Mouse (Mus musculus): ENCODE data around the gene Upk3b. TPM values are rescaled to one million over a fixed set of nuclear protein-coding genes. Genes with fewer than 3 reads are reported as not detected.
A peak's percentile ranks its signal among the peaks of the same experiment; 100 is the strongest.
"Not testable (repeated sequence)": the region's sequence is repeated elsewhere in the genome, so short reads cannot be mapped to it uniquely, and the experiment has no call there.

The Upk3b gene
- polyA plus RNA-seq, 1 experiment from 2014 or later: 6.0 TPM

- H3K4me2 ChIP-seq (ENCODE audit: low read length): no peak overlapping the region
- 95% methylated on average over 8 of the region's 8 CpGs for WGBS
Measured at GRCm38 (mm10) chr5:136041666-136042065, 3.4 kb downstream of the Upk3b start.

GRCm38 (mm10) chr5:136044865-136045264, 6.6 kb downstream of the Upk3b start:
- no peak overlapping the region for H3K4me3 ChIP-seq (replicated peaks; ENCODE audit: low read depth, low read length)
- 0 out of 2 replicates have a peak, but pooled peaks cover 5% of the 10 kb centered on the region for H3K4me1 ChIP-seq (replicated peaks; ENCODE audit: insufficient read depth, low read length)
- no peaks in the 10 kb centered on the region for H3K36me3 ChIP-seq (ENCODE audit: insufficient read depth, low read length)
- ATAC-seq (replicated peaks; ENCODE audit: low FRiP score, low read depth) (no peak), DNase-seq (ENCODE audit: low spot score) (no peak)
- TF ChIP-seq CTCF (IDR thresholded peaks at IDR 0.05; ENCODE audit: low read depth): peak; percentile 47
- 70% methylated on average over 13 of the region's 13 CpGs for whole genome bisulfite sequencing
- H3K4me2 ChIP-seq (ENCODE audit: low read length): no peak overlapping the region
- H3K27me3 ChIP-seq (ENCODE audit: insufficient read depth, low read length): no peaks in the 10 kb centered on the region
- H3K27ac ChIP-seq: no peak overlapping the region
- H3K9me3 ChIP-seq (replicated peaks; ENCODE audit: low read length): no peaks in the 10 kb centered on the region
- H3K9ac ChIP-seq (ENCODE audit: low read depth, low read length): no peak overlapping the region

More at GRCm38 (mm10) chr5:136041666-136042065, 3.4 kb downstream of the Upk3b start:
- Histone ChIP-seq H3K9me3 (replicated peaks; ENCODE audit: low read length) (no peaks in the 10 kb centered on the region), H3K9ac (ENCODE audit: low read depth, low read length) (no peak overlapping the region), H3K27me3 (ENCODE audit: insufficient read depth, low read length) (no peaks in the 10 kb centered on the region), H3K27ac (no peak overlapping the region), H3K36me3 (ENCODE audit: insufficient read depth, low read length) (no peaks in the 10 kb centered on the region), H3K4me1 (replicated peaks; ENCODE audit: insufficient read depth, low read length) (0 out of 2 replicates have a peak, but pooled peaks cover 2% of the 10 kb centered on the region), H3K4me3 (replicated peaks; ENCODE audit: low read depth, low read length) (no peak overlapping the region)
- TF ChIP-seq CTCF (IDR thresholded peaks at IDR 0.05; ENCODE audit: low read depth): no peak
- ATAC-seq (replicated peaks; ENCODE audit: low FRiP score, low read depth) (no peak), DNase-seq (ENCODE audit: low spot score) (no peak)

DNA sequence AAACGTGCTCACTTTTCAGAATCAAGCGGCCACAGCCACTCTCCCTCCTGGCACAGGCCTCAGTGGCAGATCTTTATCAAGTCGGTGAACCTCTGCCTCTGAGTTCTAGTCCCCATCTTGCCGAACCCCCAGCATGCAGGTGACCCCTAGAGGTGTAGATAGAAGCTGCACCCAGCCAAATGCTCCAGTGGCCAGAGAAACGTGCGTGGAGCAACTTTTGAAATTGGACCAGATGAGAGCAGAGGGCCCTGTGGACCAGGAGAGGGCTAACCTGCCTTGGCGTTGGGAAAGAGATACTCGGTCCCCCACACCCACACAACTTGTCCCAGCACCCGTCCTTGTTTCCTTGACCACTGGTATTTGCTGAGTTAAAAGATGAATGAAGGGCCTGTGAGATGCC, 7.1 kb downstream of the Upk3b start:
- H3K4me3 ChIP-seq (replicated peaks; ENCODE audit: low read depth, low read length): no peak overlapping the region
- H3K4me1 ChIP-seq (replicated peaks; ENCODE audit: insufficient read depth, low read length): 0 out of 2 replicates have a peak, but pooled peaks cover 10% of the 10 kb centered on the region
- DNase-seq (ENCODE audit: low spot score) (peak; percentile 41), ATAC-seq (replicated peaks; ENCODE audit: low FRiP score, low read depth) (no peak)
- no peaks in the 10 kb centered on the region for H3K36me3 ChIP-seq (ENCODE audit: insufficient read depth, low read length)
- TF ChIP-seq CTCF (IDR thresholded peaks at IDR 0.05; ENCODE audit: low read depth): peak; percentile 60; the same call in 1 of the 2 replicates
- no peak overlapping the region for H3K4me2 ChIP-seq (ENCODE audit: low read length)
- H3K27ac ChIP-seq: no peak overlapping the region
- no peak overlapping the region for H3K9ac ChIP-seq (ENCODE audit: low read depth, low read length)
- no peaks in the 10 kb centered on the region for H3K9me3 ChIP-seq (replicated peaks; ENCODE audit: low read length)
- WGBS: 28% methylated on average over 9 of the region's 9 CpGs
- H3K27me3 ChIP-seq (ENCODE audit: insufficient read depth, low read length): no peaks in the 10 kb centered on the region

DNA sequence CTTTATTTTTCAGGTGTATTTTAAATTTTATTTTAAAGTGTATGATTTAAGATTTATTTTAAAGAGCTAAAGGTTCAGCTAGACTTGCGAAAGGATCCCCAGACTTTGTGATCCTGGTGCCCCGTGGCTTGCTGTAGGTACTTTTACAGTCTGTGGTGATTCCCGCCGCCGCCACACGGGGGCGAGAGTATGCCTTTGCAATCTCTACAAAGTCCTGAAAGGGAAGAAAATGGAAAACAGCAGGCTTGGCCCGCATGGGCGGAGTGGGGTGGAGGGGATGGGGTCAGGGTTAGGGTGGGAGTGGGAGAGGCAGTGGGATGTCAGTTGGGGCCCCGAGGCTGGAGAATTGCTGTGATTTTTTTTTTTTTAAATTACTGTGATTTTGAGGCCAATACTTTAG, 7.7 kb downstream of the Upk3b start:
- ATAC-seq (replicated peaks; ENCODE audit: low FRiP score, low read depth): no peak

DNA sequence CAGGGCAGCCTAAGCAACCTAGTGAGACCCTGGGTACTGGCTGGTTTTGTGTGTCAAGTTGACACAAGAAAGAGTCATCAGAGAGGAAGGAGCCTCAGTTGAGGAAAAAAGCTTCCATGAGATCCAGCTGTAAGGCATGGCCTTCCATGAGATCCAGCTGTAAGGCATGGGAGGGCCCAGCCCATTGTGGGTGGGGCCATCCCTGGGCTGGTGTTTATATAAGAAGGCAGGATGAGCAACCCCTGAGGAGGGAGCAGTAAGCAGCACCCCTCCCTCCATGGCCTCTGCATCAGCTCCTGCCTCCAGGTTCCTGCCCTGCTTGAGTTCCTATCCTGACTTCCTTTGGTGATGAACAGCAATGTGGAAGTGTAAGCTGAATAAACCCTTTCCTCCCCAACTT, 10.2 kb downstream of the Upk3b start:
- H3K4me1 ChIP-seq (replicated peaks; ENCODE audit: insufficient read depth, low read length): peaks cover 22% of the 10 kb centered on the region
- not testable (repeated sequence) for H3K4me3 ChIP-seq (replicated peaks; ENCODE audit: low read depth, low read length); H3K27ac ChIP-seq; DNase-seq (ENCODE audit: low spot score); H3K9me3 ChIP-seq (replicated peaks; ENCODE audit: low read length); H3K27me3 ChIP-seq (ENCODE audit: insufficient read depth, low read length); ATAC-seq (replicated peaks; ENCODE audit: low FRiP score, low read depth); H3K36me3 ChIP-seq (ENCODE audit: insufficient read depth, low read length); H3K4me2 ChIP-seq (ENCODE audit: low read length); H3K9ac ChIP-seq (ENCODE audit: low read depth, low read length)

More for the DNA sequence above, 7.7 kb downstream of the Upk3b start:
- Histone ChIP-seq H3K27me3 (ENCODE audit: insufficient read depth, low read length) (no peaks in the 10 kb centered on the region), H3K4me3 (replicated peaks; ENCODE audit: low read depth, low read length) (no peak overlapping the region), H3K36me3 (ENCODE audit: insufficient read depth, low read length) (no peaks in the 10 kb centered on the region), H3K9ac (ENCODE audit: low read depth, low read length) (no peak overlapping the region), H3K9me3 (replicated peaks; ENCODE audit: low read length) (no peaks in the 10 kb centered on the region), H3K4me2 (ENCODE audit: low read length) (no peak overlapping the region), H3K4me1 (replicated peaks; ENCODE audit: insufficient read depth, low read length) (peaks cover 10% of the 10 kb centered on the region; the same call in 1 of the 2 replicates), H3K27ac (no peak overlapping the region)
- peak; percentile 89 for DNase-seq (ENCODE audit: low spot score)
- WGBS: under 1% methylated on average over 10 of the region's 10 CpGs
- peak; percentile 87 for TF ChIP-seq CTCF (IDR thresholded peaks at IDR 0.05; ENCODE audit: low read depth)

DNA sequence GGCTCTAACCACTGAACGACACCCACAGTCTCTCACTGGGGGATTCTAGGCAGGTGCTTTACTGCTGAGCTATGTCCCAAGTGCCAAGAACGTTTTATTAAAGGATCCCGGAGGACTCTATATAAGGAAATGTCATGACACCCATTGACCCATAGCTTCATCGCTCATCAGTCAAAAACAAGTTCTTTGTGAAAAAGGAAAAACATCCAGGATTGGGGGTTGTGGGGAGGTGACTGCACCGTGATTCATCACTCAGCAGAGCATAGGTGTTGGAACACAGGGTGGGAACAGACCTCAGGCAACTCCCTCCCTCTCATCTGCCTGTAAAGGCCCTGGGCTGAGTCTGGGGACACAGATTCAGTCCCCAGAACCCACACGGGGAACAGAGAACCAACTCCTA, 11.6 kb downstream of the Upk3b start:
- 9% methylated on average over 6 of the region's 6 CpGs for WGBS
- Histone ChIP-seq H3K4me3 (replicated peaks; ENCODE audit: low read depth, low read length) (no peak overlapping the region), H3K27me3 (ENCODE audit: insufficient read depth, low read length) (no peaks in the 10 kb centered on the region), H3K9me3 (replicated peaks; ENCODE audit: low read length) (no peaks in the 10 kb centered on the region), H3K4me1 (replicated peaks; ENCODE audit: insufficient read depth, low read length) (peaks cover 22% of the 10 kb centered on the region), H3K27ac (peak overlapping the region; percentile 60), H3K9ac (ENCODE audit: low read depth, low read length) (no peak overlapping the region), H3K36me3 (ENCODE audit: insufficient read depth, low read length) (no peaks in the 10 kb centered on the region), H3K4me2 (ENCODE audit: low read length) (no peak overlapping the region)
- peak; percentile 83 for DNase-seq (ENCODE audit: low spot score)
- no peak for TF ChIP-seq CTCF (IDR thresholded peaks at IDR 0.05; ENCODE audit: low read depth)
- no peak for ATAC-seq (replicated peaks; ENCODE audit: low FRiP score, low read depth)

Measured in kidney, postnatal 0 days (tissue).